Mouse (Mus musculus): ENCODE results near the gene Zfp992.
"Not testable (repeated sequence)": the region's sequence is repeated elsewhere in the genome, so short reads cannot be mapped to it uniquely, and the experiment has no call there.

Zfp992 gene

GRCm38 (mm10) chr4:146448950-146449349, at the start of gene Zfp992:
Gene Zfp992, plus strand, starts transcription at chr4:146449023.
- DNase-seq (ENCODE audit: low spot score): not testable (repeated sequence)

GRCm38 (mm10) chr4:146429467-146429866, 19.4 kb upstream of the Zfp992 start:
- DNase-seq (ENCODE audit: low spot score): not testable (repeated sequence)

- not testable (repeated sequence) for DNase-seq (ENCODE audit: low spot score)
Observed at GRCm38 (mm10) chr4:146430876-146431275, 17.9 kb upstream of the Zfp992 start.

- DNase-seq (ENCODE audit: low spot score): not testable (repeated sequence)
Observed at GRCm38 (mm10) chr4:146435539-146435938, 13.3 kb upstream of the Zfp992 start.

GRCm38 (mm10) chr4:146437256-146437655, 11.6 kb upstream of the Zfp992 start:
- not testable (repeated sequence) for DNase-seq (ENCODE audit: low spot score)

- not testable (repeated sequence) for DNase-seq (ENCODE audit: low spot score)
Observed at GRCm38 (mm10) chr4:146444345-146444744, 4.5 kb upstream of the Zfp992 start.

- not testable (repeated sequence) for DNase-seq (ENCODE audit: low spot score)
Observed at GRCm38 (mm10) chr4:146445121-146445520, 3.7 kb upstream of the Zfp992 start.

GRCm38 (mm10) chr4:146446135-146446534, 2.7 kb upstream of the Zfp992 start:
- DNase-seq (ENCODE audit: low spot score): not testable (repeated sequence)

GRCm38 (mm10) chr4:146447016-146447415, 1.8 kb upstream of the Zfp992 start:
- DNase-seq (ENCODE audit: low spot score): not testable (repeated sequence)

- DNase-seq (ENCODE audit: low spot score): not testable (repeated sequence)
Observed at GRCm38 (mm10) chr4:146449711-146450110, 888 bp downstream of the Zfp992 start.

- not testable (repeated sequence) for DNase-seq (ENCODE audit: low spot score)
Observed at GRCm38 (mm10) chr4:146452576-146452975, 3.8 kb downstream of the Zfp992 start.

GRCm38 (mm10) chr4:146454170-146454569, 5.3 kb downstream of the Zfp992 start:
- not testable (repeated sequence) for DNase-seq (ENCODE audit: low spot score)

- no peak for DNase-seq (ENCODE audit: low spot score)
Observed at GRCm38 (mm10) chr4:146454896-146455295, 6.1 kb downstream of the Zfp992 start.

- DNase-seq (ENCODE audit: low spot score): no peak
Observed at GRCm38 (mm10) chr4:146455321-146455721, 6.5 kb downstream of the Zfp992 start.

- DNase-seq (ENCODE audit: low spot score): no peak
Observed at GRCm38 (mm10) chr4:146456061-146456726, 7.4 kb downstream of the Zfp992 start.

GRCm38 (mm10) chr4:146457126-146457525, 8.3 kb downstream of the Zfp992 start:
- no peak for DNase-seq (ENCODE audit: low spot score)

- no peak for DNase-seq (ENCODE audit: low spot score)
Observed at GRCm38 (mm10) chr4:146457720-146458119, 8.9 kb downstream of the Zfp992 start.

- not testable (repeated sequence) for DNase-seq (ENCODE audit: low spot score)
Observed at GRCm38 (mm10) chr4:146459822-146460221, 11.0 kb downstream of the Zfp992 start.

- DNase-seq (ENCODE audit: low spot score): not testable (repeated sequence)
Observed at GRCm38 (mm10) chr4:146460685-146461084, 11.9 kb downstream of the Zfp992 start.

- DNase-seq (ENCODE audit: low spot score): not testable (repeated sequence)
Observed at GRCm38 (mm10) chr4:146463649-146464351, 15.0 kb downstream of the Zfp992 start.

GRCm38 (mm10) chr4:146469984-146470383, 21.2 kb downstream of the Zfp992 start:
- DNase-seq (ENCODE audit: low spot score): not testable (repeated sequence)

- not testable (repeated sequence) for DNase-seq (ENCODE audit: low spot score)
Observed at GRCm38 (mm10) chr4:146474181-146474580, 25.4 kb downstream of the Zfp992 start.

Data from ovary, postnatal 14 days (tissue).